Mouse (Mus musculus) ES-Bruce4 (cell line): ENCODE data around the gene Ndufs6. TPM values are rescaled to one million over a fixed set of nuclear protein-coding genes. Genes with fewer than 3 reads are reported as not detected.

Experiments
- H3K27ac ChIP-seq: 2 replicates; pipeline ENCODE4 v1.5.1; 2012; ENCODE audit warnings: low read length, inconsistent platforms; ENCODE audit not compliant: insufficient read depth
- H3K27me3 ChIP-seq: 2 replicates; pipeline ENCODE4 v1.6.1; 2012; ENCODE audit warnings: mild to moderate bottlenecking, low read length, inconsistent platforms; ENCODE audit not compliant: control insufficient read depth, poor library complexity, insufficient read depth, severe bottlenecking
- H3K36me3 ChIP-seq: 2 replicates; pipeline ENCODE4 v1.6.1; 2012; ENCODE audit warnings: inconsistent platforms, mild to moderate bottlenecking, low read length, moderate library complexity; ENCODE audit not compliant: control insufficient read depth, poor library complexity, insufficient read depth, severe bottlenecking
- H3K4me1 ChIP-seq: one replicate; pipeline ENCODE4 v1.8.1; 2011; ENCODE audit warnings: low read length; ENCODE audit not compliant: control insufficient read depth, insufficient read depth
- H3K4me3 ChIP-seq: 2 replicates; pipeline ENCODE4 v1.5.1; 2011; ENCODE audit warnings: low read depth, mild to moderate bottlenecking, low read length
- H3K9ac ChIP-seq: 2 replicates; pipeline ENCODE4 v1.6.1; 2012; ENCODE audit warnings: low read depth, mild to moderate bottlenecking, inconsistent platforms; ENCODE audit not compliant: poor library complexity, severe bottlenecking
- H3K9me3 ChIP-seq: replicated peaks from 2 replicates; pipeline ENCODE4 v1.6.1; 2012; ENCODE audit warnings: mild to moderate bottlenecking, low read length, inconsistent platforms; ENCODE audit not compliant: control insufficient read depth, poor library complexity, insufficient read depth, severe bottlenecking
- CTCF ChIP-seq: IDR thresholded peaks from one replicate; pipeline ENCODE4 v1.8.1; 2011; ENCODE audit warnings: low read depth, low read length
- EP300 ChIP-seq: IDR thresholded peaks from 2 replicates; pipeline ENCODE4 v1.6.1; 2011; ENCODE audit warnings: low read depth, low read length; ENCODE audit not compliant: insufficient read depth
- POLR2A ChIP-seq: IDR thresholded peaks from one replicate; pipeline ENCODE4 v1.8.1; 2011; ENCODE audit warnings: low read length; ENCODE audit not compliant: insufficient read depth
- polyA plus RNA-seq: library from polyadenylated mRNA; stranded (reverse); fragments of >200 nt; gene quantifications from 2 replicates; pipeline ENCODE4 v1.2.4, GENCODE M21; 2011; ENCODE audit warnings: low read depth; ENCODE audit not compliant: missing spikeins, insufficient read depth, insufficient read length

Gene Ndufs6
- polyA plus RNA-seq, 1 experiment: 233 TPM

GRCm38 (mm10) chr13:73351910-73352309 is 23.6 kb upstream of the Ndufs6 start:
- H3K36me3 ChIP-seq: no peaks in the 10 kb centered on the region
- no peak overlapping the region for H3K9ac ChIP-seq
- no peaks in the 10 kb centered on the region for H3K9me3 ChIP-seq
- no peak for TF ChIP-seq POLR2A
- no peak for TF ChIP-seq CTCF
- TF ChIP-seq EP300: no peak
- no peak overlapping the region for H3K4me3 ChIP-seq
- no peaks in the 10 kb centered on the region for H3K27me3 ChIP-seq
- no peaks in the 10 kb centered on the region for H3K4me1 ChIP-seq
- no peak overlapping the region for H3K27ac ChIP-seq

DNA sequence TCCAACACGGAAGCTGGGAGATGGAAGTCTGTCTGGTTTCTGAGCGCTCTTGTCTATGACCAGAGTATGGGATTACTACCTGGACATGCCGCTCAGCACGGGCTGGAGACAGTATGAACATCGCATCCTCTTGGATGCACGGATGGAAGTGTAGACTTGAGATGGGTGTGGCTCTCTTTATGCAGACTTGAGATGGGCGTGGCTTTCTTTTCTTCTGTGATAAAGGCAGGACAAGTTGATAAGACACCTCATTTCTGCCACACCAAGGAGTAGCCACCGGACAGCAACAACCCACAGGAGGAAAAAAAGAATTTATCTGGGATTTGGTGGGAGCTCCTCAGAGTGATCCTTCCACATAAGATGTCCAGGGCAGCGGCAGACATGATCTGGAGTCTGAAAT is 22.4 kb upstream of the Ndufs6 start:
- Histone ChIP-seq H3K4me3 (no peak overlapping the region), H3K9ac (no peak overlapping the region), H3K9me3 (no peaks in the 10 kb centered on the region), H3K36me3 (no peaks in the 10 kb centered on the region), H3K27me3 (no peaks in the 10 kb centered on the region), H3K4me1 (no peaks in the 10 kb centered on the region), H3K27ac (no peak overlapping the region)
- TF ChIP-seq EP300 (no peak), CTCF (no peak), POLR2A (no peak)

DNA sequence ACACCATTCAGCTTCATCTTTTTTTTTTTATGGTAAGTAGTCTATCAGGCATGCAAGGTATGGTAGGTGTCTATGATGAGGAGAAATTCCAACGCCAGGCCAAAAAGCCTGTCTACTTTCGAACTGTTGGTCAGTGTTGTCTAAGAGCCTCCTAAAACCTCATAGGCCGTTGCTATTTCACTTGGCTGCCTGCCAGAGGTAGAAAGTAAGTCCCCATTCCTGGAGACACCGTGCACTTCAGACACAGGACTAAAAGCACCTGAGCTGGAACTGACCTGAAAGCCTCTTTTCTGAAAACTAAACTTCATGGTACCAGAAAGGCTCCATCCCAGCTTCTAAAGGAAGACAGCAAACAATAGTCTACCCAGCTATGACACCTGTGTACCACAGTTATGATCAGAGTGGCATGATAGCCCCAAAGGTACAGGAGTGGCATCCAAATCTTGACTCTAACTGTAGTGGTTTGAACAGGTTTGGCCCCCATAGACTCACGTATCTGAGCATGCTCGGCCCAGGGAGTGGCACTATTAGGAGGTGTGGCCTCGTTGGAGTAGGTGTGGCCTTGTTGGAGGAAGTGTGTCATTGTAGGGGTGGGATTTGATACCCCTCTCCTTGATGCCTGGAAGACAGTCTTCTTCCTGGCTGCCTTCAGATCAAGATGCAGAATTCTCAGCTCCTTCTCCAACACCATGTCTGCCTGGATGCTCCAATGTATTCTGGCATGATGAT is 19.7 kb upstream of the Ndufs6 start:
- Histone ChIP-seq H3K9me3 (no peaks in the 10 kb centered on the region), H3K4me3 (peak overlapping the region; percentile 32; the same call in 1 of the 2 replicates), H3K9ac (no peak overlapping the region), H3K27ac (peak overlapping the region; percentile 87), H3K27me3 (no peaks in the 10 kb centered on the region), H3K4me1 (no peaks in the 10 kb centered on the region), H3K36me3 (no peaks in the 10 kb centered on the region)
- TF ChIP-seq EP300: no peak
- peak; percentile 29 for TF ChIP-seq POLR2A

GRCm38 (mm10) chr13:73347171-73347570 is 18.8 kb upstream of the Ndufs6 start:
- TF ChIP-seq CTCF (no peak), EP300 (no peak), POLR2A (no peak)
- Histone ChIP-seq H3K4me3 (peak overlapping the region; percentile 69), H3K9ac (peak overlapping the region; percentile 64), H3K27me3 (no peaks in the 10 kb centered on the region), H3K4me1 (no peaks in the 10 kb centered on the region), H3K36me3 (no peaks in the 10 kb centered on the region), H3K27ac (peak overlapping the region; percentile 87), H3K9me3 (no peaks in the 10 kb centered on the region)

GRCm38 (mm10) chr13:73346743-73347142 is 18.4 kb upstream of the Ndufs6 start:
- H3K27me3 ChIP-seq: no peaks in the 10 kb centered on the region
- H3K4me3 ChIP-seq: peak overlapping the region; percentile 69
- TF ChIP-seq CTCF: no peak
- TF ChIP-seq EP300: no peak
- no peak for TF ChIP-seq POLR2A
- no peaks in the 10 kb centered on the region for H3K4me1 ChIP-seq
- H3K9ac ChIP-seq: peak overlapping the region; percentile 64
- no peaks in the 10 kb centered on the region for H3K9me3 ChIP-seq
- H3K27ac ChIP-seq: peak overlapping the region; percentile 86
- H3K36me3 ChIP-seq: no peaks in the 10 kb centered on the region

DNA sequence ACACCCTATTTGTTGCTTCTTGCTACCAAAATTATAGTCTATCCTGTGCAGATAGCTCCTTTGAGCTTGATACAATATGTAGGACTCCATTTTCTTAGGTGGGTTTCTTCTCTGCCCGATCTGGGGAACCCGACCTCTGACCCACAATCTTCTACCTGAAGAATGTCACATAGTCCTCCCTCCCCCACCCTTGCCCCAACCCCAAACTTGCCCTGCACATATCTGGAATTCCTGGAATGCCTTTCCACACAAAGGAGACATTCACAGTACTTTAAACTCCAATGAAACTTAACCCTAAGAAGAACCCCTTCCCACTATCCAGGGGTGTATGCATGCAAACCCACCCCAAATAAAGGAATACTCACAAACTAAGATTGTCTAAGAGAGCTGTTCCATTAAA is 17.8 kb upstream of the Ndufs6 start:
- Histone ChIP-seq H3K9ac (peak overlapping the region; percentile 73), H3K27ac (peak overlapping the region; percentile 84), H3K36me3 (no peaks in the 10 kb centered on the region), H3K4me1 (no peaks in the 10 kb centered on the region), H3K27me3 (no peaks in the 10 kb centered on the region), H3K9me3 (no peaks in the 10 kb centered on the region), H3K4me3 (no peak overlapping the region)
- no peak for TF ChIP-seq CTCF
- TF ChIP-seq EP300: peak; percentile 84
- TF ChIP-seq POLR2A: no peak
